25 mouse cellular contexts compared by ENCODE assay signal in genomic region chr2:156981291-156981690, GRCm38 (mm10).
"Had no signal": no experiment of that assay in that cellular context is flagged by ENCODE, and none has a peak within 500 bp of the region (broad histone marks: within the 10 kb centered on the region; RNA-seq: fewer than 3 reads in every experiment).

No protein-coding gene starts in this region.

- ATAC-seq: hindbrain, postnatal 0 days; intestine, embryonic 16.5 days had no signal

- H3K9me3 ChIP-seq: heart, embryonic 13.5 days; heart, embryonic 15.5 days; hindbrain, embryonic 13.5 days; hindbrain, embryonic 15.5 days; kidney, embryonic 15.5 days; limb, embryonic 13.5 days; limb, embryonic 15.5 days had no signal

- H3K4me1 ChIP-seq: limb, embryonic 13.5 days had no signal

- H3K4me2 ChIP-seq: heart, embryonic 11.5 days; heart, embryonic 13.5 days; heart, embryonic 15.5 days; hindbrain, embryonic 13.5 days; hindbrain, embryonic 15.5 days; kidney, embryonic 15.5 days; limb, embryonic 13.5 days; limb, embryonic 15.5 days had no signal

- H3K36me3 ChIP-seq: heart, embryonic 15.5 days; hindbrain, embryonic 13.5 days; hindbrain, embryonic 15.5 days; kidney, embryonic 15.5 days; limb, embryonic 13.5 days had no signal

- H3K27ac ChIP-seq: heart, embryonic 13.5 days; heart, embryonic 15.5 days; hindbrain, embryonic 13.5 days; hindbrain, embryonic 15.5 days; hindbrain, postnatal 0 days; kidney, embryonic 15.5 days; kidney, postnatal 0 days; limb, embryonic 13.5 days; limb, embryonic 15.5 days; liver, embryonic 14.5 days had no signal

- H3K9ac ChIP-seq: heart, embryonic 13.5 days; heart, embryonic 15.5 days; hindbrain, embryonic 13.5 days; hindbrain, embryonic 15.5 days; kidney, embryonic 15.5 days; limb, embryonic 13.5 days; limb, embryonic 15.5 days; liver, embryonic 14.5 days had no signal

- DNase-seq: gastrocnemius, postnatal 14 days; gastrocnemius, postnatal 36 days; heart, adult 18-20 months; heart, postnatal 14 days; heart, postnatal 36 days; kidney, adult 11 months; kidney, adult 2 months; kidney, adult 9 months; kidney, postnatal 14 days; kidney, postnatal 36 days; layer of hippocampus, adult 9-11 months; layer of hippocampus, postnatal 36 days; left cerebral cortex, postnatal 4 days had no signal

- H3K27me3 ChIP-seq: heart, embryonic 13.5 days; heart, embryonic 15.5 days; hindbrain, embryonic 13.5 days; hindbrain, embryonic 15.5 days; kidney, embryonic 15.5 days; limb, embryonic 13.5 days; limb, embryonic 15.5 days had no signal

- H3K4me3 ChIP-seq: heart, embryonic 13.5 days; heart, embryonic 15.5 days; hindbrain, embryonic 13.5 days; hindbrain, embryonic 15.5 days; kidney, embryonic 15.5 days; limb, embryonic 13.5 days; limb, embryonic 15.5 days had no signal
